9 mouse cellular contexts compared by ENCODE assay signal in the genomic region with DNA sequence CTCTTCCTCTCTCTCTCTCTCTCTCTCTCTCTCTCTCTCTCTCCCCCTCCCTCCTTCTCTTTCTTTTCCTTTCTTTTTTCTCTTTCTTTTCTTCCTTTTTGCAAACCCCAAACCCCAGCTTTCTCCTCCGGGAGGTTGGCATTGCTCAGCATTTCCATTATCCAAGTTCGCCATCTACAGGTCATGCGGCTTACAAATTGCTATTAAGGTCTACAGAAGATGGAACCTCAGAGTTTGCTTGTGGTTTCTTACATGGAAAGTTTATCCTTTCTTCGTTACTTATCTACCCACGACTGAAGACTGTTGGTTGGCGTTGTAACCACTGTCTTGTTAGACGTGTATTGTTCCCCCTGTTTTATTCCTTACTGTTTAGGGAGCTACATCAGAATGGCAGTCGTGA. TPM values are rescaled to one million over a fixed set of nuclear protein-coding genes. Genes with fewer than 3 reads are reported as not detected.
DNase-seq lines count a peak whose midpoint lies in the region; ATAC-seq lines count a peak whose summit lies in the region.
"Had no signal": no experiment of that assay in that cellular context is flagged by ENCODE, and none has a peak within 500 bp of the region (broad histone marks: within the 10 kb centered on the region; RNA-seq: fewer than 3 reads in every experiment).

No protein-coding gene starts in this region.

- no peaks in the 10 kb centered on the region for H3K36me3 ChIP-seq in midbrain, embryonic 11.5 days (ENCODE audit: control insufficient read depth, insufficient read depth, low read length)
- no peaks in the 10 kb centered on the region for H3K36me3 ChIP-seq in midbrain, embryonic 15.5 days (replicated peaks)
- H3K36me3 ChIP-seq: G1E had no signal

- no peaks in the 10 kb centered on the region for H3K9me3 ChIP-seq in midbrain, embryonic 11.5 days (ENCODE audit: control insufficient read depth, low read length)
- H3K9me3 ChIP-seq in midbrain, embryonic 15.5 days, result no peaks in the 10 kb centered on the region
- H3K9me3 ChIP-seq: G1E had no signal

- H3K4me2 ChIP-seq in midbrain, embryonic 11.5 days, result no peak overlapping the region
- H3K4me2 ChIP-seq in midbrain, embryonic 15.5 days, result no peak overlapping the region

- WGBS in midbrain, embryonic 11.5 days, result 16% methylated on average over 8 of the region's 8 CpGs
- WGBS in midbrain, embryonic 15.5 days, result 16% methylated on average over 8 of the region's 8 CpGs

- no peak overlapping the region for H3K27ac ChIP-seq in midbrain, embryonic 11.5 days (ENCODE audit: low read depth, low read length)
- no peak overlapping the region for H3K27ac ChIP-seq in midbrain, embryonic 15.5 days

- no peak overlapping the region for H3K9ac ChIP-seq in midbrain, embryonic 11.5 days (ENCODE audit: low read length)
- no peak overlapping the region for H3K9ac ChIP-seq in midbrain, embryonic 15.5 days

- DNase-seq in cerebellum, adult 8-10 months, result peak; percentile 6
- DNase-seq in cerebellum, adult 11-12 months, result no peak
- DNase-seq in midbrain, embryonic 11.5 days (ENCODE audit: low spot score, missing footprints), result peak; percentile 92
- DNase-seq in embryo, embryonic 10 days (ENCODE audit: low spot score), result peak; percentile 84
- DNase-seq in lung, postnatal 14 days, result peak; percentile 46
- no peak for DNase-seq in natural killer cell, adult 2 months (ENCODE audit: low spot score in 2 of 2)

- H3K4me3 ChIP-seq in midbrain, embryonic 11.5 days (ENCODE audit: low read depth, low read length), result no peak overlapping the region
- no peak overlapping the region for H3K4me3 ChIP-seq in midbrain, embryonic 15.5 days

- peaks cover 86% of the 10 kb centered on the region for H3K27me3 ChIP-seq in midbrain, embryonic 11.5 days (ENCODE audit: control insufficient read depth, insufficient read depth, low read length)
- H3K27me3 ChIP-seq in midbrain, embryonic 15.5 days (replicated peaks), result peaks cover 70% of the 10 kb centered on the region

- H3K4me1 ChIP-seq in midbrain, embryonic 11.5 days (ENCODE audit: control insufficient read depth, insufficient read depth, low read length), result peaks cover 5% of the 10 kb centered on the region; the same call in 1 of the 2 replicates
- H3K4me1 ChIP-seq in midbrain, embryonic 15.5 days, result 0 out of 2 replicates have a peak, but pooled peaks cover 5% of the 10 kb centered on the region

- no peak for ATAC-seq in midbrain, embryonic 11.5 days (ENCODE audit: low FRiP score)
- no peak for ATAC-seq in midbrain, embryonic 15.5 days (replicated peaks)
- peak; percentile 64 for ATAC-seq in inflammation-experienced regulatory T-cells, adult 6 months

RNA-seq across cellular contexts. Expression of a gene that starts 21.1 kb away (rescaled TPM):
- polyA plus RNA-seq in midbrain, embryonic 11.5 days (2014; fragmentation: Nextera tagmentation; extraction: Ambion mirVana), result 0.70 and 0.72 TPM in 2 replicates
- 0.37 and 0.45 TPM in 2 replicates for polyA plus RNA-seq in midbrain, embryonic 15.5 days (2015; fragmentation: Nextera tagmentation; extraction: Ambion mirVana)
- polyA plus RNA-seq in inflammation-experienced regulatory T-cells, adult 6 months (2017; shearing (Covaris generic)), result under 1 TPM in 2 of 3 experiments, not detected in 1; 0.55 to 0.57 TPM

RNA-seq across cellular contexts. Expression of a gene that starts 30.4 kb away (rescaled TPM):
- 3.7 and 4.3 TPM in 2 replicates for polyA plus RNA-seq in midbrain, embryonic 11.5 days (2014; fragmentation: Nextera tagmentation; extraction: Ambion mirVana)
- 3.3 and 3.7 TPM in 2 replicates for polyA plus RNA-seq in midbrain, embryonic 15.5 days (2015; fragmentation: Nextera tagmentation; extraction: Ambion mirVana)
- polyA plus RNA-seq in inflammation-experienced regulatory T-cells, adult 6 months (2017; shearing (Covaris generic)), result 1 to 10 TPM in 1 of 3 experiments, under 1 TPM in 1, not detected in 1; 0.88 to 1.5 TPM

Comparison
In these comparisons a context has a peak if more than half of its experiments do, and no peak if none do; other contexts are left out.
1. DNase-seq: peak in cerebellum, adult 8-10 months (single experiment), midbrain, embryonic 11.5 days (single experiment), embryo, embryonic 10 days (single experiment) and lung, postnatal 14 days (single experiment); none in cerebellum, adult 11-12 months (single experiment) and natural killer cell, adult 2 months (0 of 2).